Mouse (Mus musculus): Measurements from ENCODE around the gene Zic4. TPM values are rescaled to one million over a fixed set of nuclear protein-coding genes. Genes with fewer than 3 reads are reported as not detected.

Gene Zic4
- polyA plus RNA-seq, 1 experiment from 2014 or later = not detected

DNA sequence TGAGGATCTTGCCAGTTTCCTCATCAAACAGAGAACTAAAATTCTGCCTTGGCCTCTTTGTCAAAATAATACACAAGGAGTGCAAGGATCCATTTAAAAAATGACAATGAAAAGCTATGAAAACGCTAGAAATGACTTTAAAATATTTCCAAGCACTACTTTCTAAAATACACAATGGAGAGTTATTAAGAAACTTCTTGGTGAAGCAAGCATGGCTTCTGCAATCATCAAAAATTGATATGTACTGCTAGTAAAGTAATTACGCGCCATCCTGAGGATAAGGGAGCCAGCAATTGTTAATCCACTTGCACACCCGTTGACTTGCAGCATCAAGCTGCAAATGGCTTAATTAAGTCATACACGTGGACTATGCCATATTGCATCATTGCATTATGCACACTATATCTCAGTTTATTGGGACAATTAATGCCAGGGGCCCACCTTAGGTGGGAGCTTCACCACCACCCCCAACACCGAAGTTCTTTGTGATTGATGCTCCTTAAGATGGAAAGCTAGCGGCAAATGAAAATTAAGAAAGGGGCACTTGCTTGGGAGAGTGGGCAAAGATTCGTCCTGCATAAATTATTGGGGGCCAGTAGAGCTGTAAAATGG lies 38.4 kb downstream of the Zic4 start:
- no peak for ATAC-seq (replicated peaks; ENCODE audit: low FRiP score, low TSS enrichment, low read depth)
- Histone ChIP-seq H3K4me3 (ENCODE audit: low read depth, low read length) (no peak overlapping the region), H3K27ac (ENCODE audit: low read depth) (no peak overlapping the region), H3K27me3 (replicated peaks; ENCODE audit: control insufficient read depth, insufficient read depth, low read length) (peaks cover 98% of the 10 kb centered on the region), H3K36me3 (ENCODE audit: control insufficient read depth, insufficient read depth, low read length) (no peaks in the 10 kb centered on the region), H3K4me2 (ENCODE audit: low read length) (no peak overlapping the region), H3K4me1 (replicated peaks; ENCODE audit: control insufficient read depth, insufficient read depth, low read length) (no peaks in the 10 kb centered on the region), H3K9ac (ENCODE audit: low read length) (no peak overlapping the region), H3K9me3 (ENCODE audit: control insufficient read depth, low read length) (no peaks in the 10 kb centered on the region)
- 11% methylated on average over 8 of the region's 8 CpGs for WGBS
- no peak for DNase-seq (ENCODE audit: low spot score)

DNA sequence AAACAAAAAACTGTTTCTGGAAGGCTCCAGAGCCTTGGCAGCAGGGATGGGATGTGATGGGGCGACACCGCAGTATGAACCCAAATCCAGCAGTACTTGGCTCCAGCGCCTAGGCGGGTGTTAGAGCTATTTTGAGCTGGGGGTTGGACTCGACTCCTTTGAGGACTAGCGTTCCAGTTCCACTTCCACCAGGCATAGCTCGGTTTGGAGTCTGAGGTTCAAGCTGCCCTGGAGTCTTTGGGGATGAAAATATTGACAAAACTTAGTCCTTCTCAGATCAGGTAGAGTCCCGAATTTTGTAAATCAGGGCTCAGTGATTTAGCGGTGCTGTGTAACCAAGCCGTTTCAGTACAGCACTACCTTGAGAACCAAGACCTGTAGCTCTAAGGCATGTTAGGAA lies 39.3 kb downstream of the Zic4 start:
- Histone ChIP-seq H3K4me1 (replicated peaks; ENCODE audit: control insufficient read depth, insufficient read depth, low read length) (no peaks in the 10 kb centered on the region), H3K9ac (ENCODE audit: low read length) (no peak overlapping the region), H3K27ac (ENCODE audit: low read depth) (no peak overlapping the region), H3K27me3 (replicated peaks; ENCODE audit: control insufficient read depth, insufficient read depth, low read length) (peaks cover 98% of the 10 kb centered on the region), H3K4me2 (ENCODE audit: low read length) (no peak overlapping the region), H3K9me3 (ENCODE audit: control insufficient read depth, low read length) (no peaks in the 10 kb centered on the region), H3K36me3 (ENCODE audit: control insufficient read depth, insufficient read depth, low read length) (no peaks in the 10 kb centered on the region), H3K4me3 (ENCODE audit: low read depth, low read length) (no peak overlapping the region)
- WGBS = 2% methylated on average over 10 of the region's 10 CpGs
- ATAC-seq (replicated peaks; ENCODE audit: low FRiP score, low TSS enrichment, low read depth) (no peak), DNase-seq (ENCODE audit: low spot score) (no peak)

DNA sequence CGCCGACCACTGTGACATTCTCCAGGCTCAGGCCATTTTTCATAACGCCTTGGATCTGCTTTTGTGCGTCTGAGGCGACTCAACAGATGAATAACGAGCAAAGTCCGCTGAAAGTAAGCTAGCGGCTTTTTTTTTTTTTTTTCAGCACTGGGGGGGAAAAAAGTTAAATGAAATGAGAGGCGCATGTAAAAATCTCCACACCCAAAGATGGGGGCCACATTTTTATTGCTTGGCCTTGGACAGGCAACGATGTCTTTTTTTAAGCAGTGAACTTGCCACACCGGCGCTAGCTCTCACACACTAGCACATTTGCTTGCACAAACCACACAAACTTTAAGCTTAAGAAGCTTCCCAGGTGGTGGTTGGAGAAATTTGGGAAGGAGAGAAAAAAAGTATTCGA lies 42.0 kb downstream of the Zic4 start:
- DNase-seq (ENCODE audit: low spot score) = no peak
- no peak overlapping the region for H3K4me2 ChIP-seq (ENCODE audit: low read length)
- WGBS = 2% methylated on average over 13 of the region's 13 CpGs

DNA sequence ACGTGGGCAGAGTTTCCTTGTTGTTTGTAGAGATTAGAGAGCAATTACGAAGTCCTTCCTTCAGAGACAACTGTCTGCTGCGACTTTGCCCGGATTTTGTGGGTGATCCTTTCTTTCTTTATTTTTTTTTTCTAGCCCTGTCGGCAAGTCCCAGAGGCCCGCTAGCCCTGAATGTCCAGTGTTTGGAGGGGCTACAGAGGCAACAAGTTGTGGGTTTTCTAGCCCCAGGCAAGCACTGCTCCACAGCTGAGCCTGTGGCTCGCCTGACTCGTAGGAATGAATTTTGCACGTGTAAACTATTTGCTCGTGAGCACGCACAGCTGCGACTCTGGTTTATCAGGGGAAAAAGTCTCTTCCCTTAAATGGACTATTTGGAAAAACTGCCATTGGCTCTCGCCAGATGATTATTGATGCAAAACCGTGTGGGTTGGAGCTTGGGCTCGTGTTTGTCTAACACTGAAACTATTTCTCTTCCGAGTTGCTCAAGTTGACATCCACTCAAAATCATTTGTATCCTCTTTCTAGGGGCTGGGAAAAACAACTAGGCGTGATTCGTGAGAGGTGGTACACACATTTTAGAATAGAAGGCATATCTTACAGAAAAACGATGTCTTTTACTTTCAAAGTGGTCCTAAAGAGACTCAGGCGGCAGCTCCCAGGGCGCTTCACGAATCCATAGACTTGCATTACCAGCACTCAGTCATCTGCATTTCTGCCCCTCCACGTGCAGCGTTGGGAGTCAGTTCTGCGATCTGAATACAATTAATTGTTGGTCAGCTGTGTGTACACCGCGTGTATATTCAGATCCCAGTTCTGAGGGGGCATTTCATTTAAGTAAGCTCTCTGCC lies 42.9 kb downstream of the Zic4 start:
- ATAC-seq (replicated peaks; ENCODE audit: low FRiP score, low TSS enrichment, low read depth) (no peak), DNase-seq (ENCODE audit: low spot score) (peak; percentile 66)
- Histone ChIP-seq H3K4me3 (ENCODE audit: low read depth, low read length) (no peak overlapping the region), H3K27ac (ENCODE audit: low read depth) (no peak overlapping the region), H3K9ac (ENCODE audit: low read length) (no peak overlapping the region), H3K4me1 (replicated peaks; ENCODE audit: control insufficient read depth, insufficient read depth, low read length) (no peaks in the 10 kb centered on the region), H3K4me2 (ENCODE audit: low read length) (no peak overlapping the region), H3K36me3 (ENCODE audit: control insufficient read depth, insufficient read depth, low read length) (no peaks in the 10 kb centered on the region), H3K9me3 (ENCODE audit: control insufficient read depth, low read length) (no peaks in the 10 kb centered on the region), H3K27me3 (replicated peaks; ENCODE audit: control insufficient read depth, insufficient read depth, low read length) (peaks cover 94% of the 10 kb centered on the region)
- WGBS = under 1% methylated on average over 27 of the region's 27 CpGs

More for the DNA sequence above, 42.0 kb downstream of the Zic4 start:
- H3K4me3 ChIP-seq (ENCODE audit: low read depth, low read length) = no peak overlapping the region
- no peaks in the 10 kb centered on the region for H3K9me3 ChIP-seq (ENCODE audit: control insufficient read depth, low read length)
- no peak overlapping the region for H3K9ac ChIP-seq (ENCODE audit: low read length)
- ATAC-seq (replicated peaks; ENCODE audit: low FRiP score, low TSS enrichment, low read depth) = no peak
- no peaks in the 10 kb centered on the region for H3K36me3 ChIP-seq (ENCODE audit: control insufficient read depth, insufficient read depth, low read length)
- no peaks in the 10 kb centered on the region for H3K4me1 ChIP-seq (replicated peaks; ENCODE audit: control insufficient read depth, insufficient read depth, low read length)
- H3K27ac ChIP-seq (ENCODE audit: low read depth) = no peak overlapping the region
- peaks cover 94% of the 10 kb centered on the region for H3K27me3 ChIP-seq (replicated peaks; ENCODE audit: control insufficient read depth, insufficient read depth, low read length)

GRCm38 (mm10) chr9:91405753-91406178 lies 43.6 kb downstream of the Zic4 start:
- DNase-seq (ENCODE audit: low spot score) (no peak), ATAC-seq (replicated peaks; ENCODE audit: low FRiP score, low TSS enrichment, low read depth) (no peak)
- WGBS = under 1% methylated on average over 16 of the region's 16 CpGs
- Histone ChIP-seq H3K36me3 (ENCODE audit: control insufficient read depth, insufficient read depth, low read length) (no peaks in the 10 kb centered on the region), H3K4me3 (ENCODE audit: low read depth, low read length) (no peak overlapping the region), H3K27me3 (replicated peaks; ENCODE audit: control insufficient read depth, insufficient read depth, low read length) (peaks cover 94% of the 10 kb centered on the region), H3K9me3 (ENCODE audit: control insufficient read depth, low read length) (no peaks in the 10 kb centered on the region), H3K9ac (ENCODE audit: low read length) (no peak overlapping the region), H3K27ac (ENCODE audit: low read depth) (no peak overlapping the region), H3K4me1 (replicated peaks; ENCODE audit: control insufficient read depth, insufficient read depth, low read length) (no peaks in the 10 kb centered on the region), H3K4me2 (ENCODE audit: low read length) (no peak overlapping the region)

DNA sequence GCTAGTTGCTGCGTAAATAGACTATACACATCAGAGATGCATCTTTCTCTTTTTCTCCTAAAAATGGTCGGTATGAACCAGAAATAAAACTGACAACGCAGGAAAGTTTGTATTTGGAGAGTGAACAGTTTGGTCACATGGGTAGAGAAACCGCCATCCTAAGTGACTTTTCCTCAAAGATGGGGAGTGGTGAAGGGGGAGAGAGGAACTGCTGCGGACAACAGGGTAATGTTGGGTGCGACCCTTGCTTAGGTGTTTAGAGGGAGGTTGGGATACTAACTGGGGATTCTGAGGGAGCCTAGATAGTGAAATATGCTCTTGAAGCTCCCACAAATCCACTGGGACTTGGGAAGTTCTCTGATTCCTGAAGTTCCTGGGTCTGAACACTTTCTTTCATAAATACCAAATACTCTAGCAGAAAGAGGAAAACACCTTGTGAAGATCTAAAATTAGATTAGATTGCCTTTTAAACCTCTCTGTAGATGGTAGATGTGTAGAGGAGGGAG lies 44.1 kb downstream of the Zic4 start:
- no peak overlapping the region for H3K4me2 ChIP-seq (ENCODE audit: low read length)
- H3K4me1 ChIP-seq (replicated peaks; ENCODE audit: control insufficient read depth, insufficient read depth, low read length) = no peaks in the 10 kb centered on the region
- no peak overlapping the region for H3K4me3 ChIP-seq (ENCODE audit: low read depth, low read length)
- H3K9ac ChIP-seq (ENCODE audit: low read length) = no peak overlapping the region
- H3K27me3 ChIP-seq (replicated peaks; ENCODE audit: control insufficient read depth, insufficient read depth, low read length) = peaks cover 94% of the 10 kb centered on the region
- DNase-seq (ENCODE audit: low spot score) = no peak
- no peak overlapping the region for H3K27ac ChIP-seq (ENCODE audit: low read depth)
- H3K36me3 ChIP-seq (ENCODE audit: control insufficient read depth, insufficient read depth, low read length) = no peaks in the 10 kb centered on the region
- no peaks in the 10 kb centered on the region for H3K9me3 ChIP-seq (ENCODE audit: control insufficient read depth, low read length)
- no peak for ATAC-seq (replicated peaks; ENCODE audit: low FRiP score, low TSS enrichment, low read depth)
- WGBS = under 1% methylated on average over 6 of the region's 6 CpGs

DNA sequence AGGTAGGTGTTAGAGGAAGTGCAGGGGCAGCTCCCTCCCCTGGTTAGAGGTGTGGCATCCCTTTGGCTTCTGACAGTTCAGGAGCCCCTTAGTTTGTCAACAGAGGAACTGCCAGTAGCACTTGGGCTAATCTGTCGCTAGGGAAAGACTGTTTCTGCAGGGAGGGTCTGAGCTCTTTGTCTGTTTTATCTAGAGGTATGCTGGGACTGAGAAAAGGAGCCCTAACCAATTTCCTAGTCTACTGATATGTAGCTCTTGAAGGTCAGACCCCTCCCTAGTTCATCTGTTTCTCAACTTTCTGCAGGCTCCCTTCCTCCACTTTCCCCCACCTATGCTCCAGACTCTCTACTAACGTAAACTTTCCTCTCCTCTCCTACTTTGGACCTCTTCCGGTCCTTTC lies 47.6 kb downstream of the Zic4 start:
- Histone ChIP-seq H3K4me3 (ENCODE audit: low read depth, low read length) (no peak overlapping the region), H3K9ac (ENCODE audit: low read length) (no peak overlapping the region), H3K9me3 (ENCODE audit: control insufficient read depth, low read length) (0 out of 2 replicates have a peak, but pooled peaks cover 5% of the 10 kb centered on the region), H3K4me1 (replicated peaks; ENCODE audit: control insufficient read depth, insufficient read depth, low read length) (no peaks in the 10 kb centered on the region), H3K4me2 (ENCODE audit: low read length) (no peak overlapping the region), H3K27ac (ENCODE audit: low read depth) (no peak overlapping the region), H3K27me3 (replicated peaks; ENCODE audit: control insufficient read depth, insufficient read depth, low read length) (peaks cover 89% of the 10 kb centered on the region), H3K36me3 (ENCODE audit: control insufficient read depth, insufficient read depth, low read length) (no peaks in the 10 kb centered on the region)
- 0% methylated on average over 3 of the region's 3 CpGs for WGBS
- DNase-seq (ENCODE audit: low spot score) (no peak), ATAC-seq (replicated peaks; ENCODE audit: low FRiP score, low TSS enrichment, low read depth) (no peak)

DNA sequence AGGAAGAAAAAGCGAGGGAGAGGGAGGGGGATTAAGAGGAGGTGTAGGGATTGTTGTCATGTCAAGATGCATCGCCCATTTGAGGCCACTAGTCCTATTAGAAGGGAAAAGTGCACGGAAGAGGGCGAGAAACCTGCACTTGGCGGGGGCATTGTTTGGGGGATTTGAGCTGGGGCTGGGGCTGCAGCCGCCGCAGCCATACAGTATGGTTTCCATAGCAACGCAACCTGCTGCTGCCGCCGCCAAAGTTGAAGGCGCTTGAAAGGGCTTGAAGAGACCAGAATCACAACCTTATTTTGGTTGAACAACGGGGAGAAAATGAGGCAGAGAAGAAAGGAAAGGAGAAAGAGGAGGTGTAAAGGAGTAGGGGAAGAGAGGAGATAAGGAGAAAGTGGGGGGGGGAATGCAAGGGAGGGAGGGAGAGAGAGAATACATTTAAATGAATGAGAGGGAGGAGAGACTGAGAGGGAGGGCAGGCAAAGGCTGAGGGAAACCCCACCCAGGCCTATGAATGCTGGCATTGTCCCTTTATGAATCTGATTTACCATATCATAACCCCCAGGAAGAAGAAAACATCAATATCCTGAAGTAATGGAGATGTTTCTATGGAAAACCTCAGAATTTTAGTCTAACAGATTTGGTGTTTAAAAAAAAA lies 51.9 kb downstream of the Zic4 start:
- ATAC-seq (replicated peaks; ENCODE audit: low FRiP score, low TSS enrichment, low read depth) (no peak), DNase-seq (ENCODE audit: low spot score) (no peak)
- H3K27ac ChIP-seq (ENCODE audit: low read depth) = no peak overlapping the region
- no peak overlapping the region for H3K4me3 ChIP-seq (ENCODE audit: low read depth, low read length)
- H3K36me3 ChIP-seq (ENCODE audit: control insufficient read depth, insufficient read depth, low read length) = no peaks in the 10 kb centered on the region
- no peaks in the 10 kb centered on the region for H3K4me1 ChIP-seq (replicated peaks; ENCODE audit: control insufficient read depth, insufficient read depth, low read length)
- 0 out of 2 replicates have a peak, but pooled peaks cover 5% of the 10 kb centered on the region for H3K9me3 ChIP-seq (ENCODE audit: control insufficient read depth, low read length)
- 1% methylated on average over 12 of the region's 12 CpGs for WGBS
- no peak overlapping the region for H3K4me2 ChIP-seq (ENCODE audit: low read length)
- peaks cover 94% of the 10 kb centered on the region for H3K27me3 ChIP-seq (replicated peaks; ENCODE audit: control insufficient read depth, insufficient read depth, low read length)
- H3K9ac ChIP-seq (ENCODE audit: low read length) = no peak overlapping the region

All from intestine, embryonic 14.5 days (tissue).